Mouse (Mus musculus): Measurements from ENCODE around the gene Colgalt2.

- TF ChIP-seq CTCF (IDR thresholded peaks at IDR 0.05; ENCODE audit: borderline replicate concordance, extremely low read depth, insufficient read depth, insufficient read length), result no peak
- no peak for TF ChIP-seq POLR2A (IDR thresholded peaks at IDR 0.05; ENCODE audit: borderline replicate concordance, extremely low read depth, insufficient read depth, insufficient read length, poor library complexity, severe bottlenecking)
These were observed 14.8 kb downstream of the Colgalt2 start for GRCm38 (mm10) chr1:152414451-152414850.
